Mouse (Mus musculus) layer of hippocampus, postnatal 14 days (tissue): ENCODE measurements around the gene Krtap1-3. TPM values are rescaled to one million over a fixed set of nuclear protein-coding genes. Genes with fewer than 3 reads are reported as not detected.
A peak's percentile ranks its signal among the peaks of the same experiment; 100 is the strongest.
"Not testable (repeated sequence)": the region's sequence is repeated elsewhere in the genome, so short reads cannot be mapped to it uniquely, and the experiment has no call there.

Experiments
- DNase-seq, 2 experiments: peaks; one replicate each; pipeline ENCODE4 v3.0.0; 2021 to 2022; ENCODE audit warnings: low spot score in 2 of 2, mixed read lengths in 1 of 2
- long read RNA-seq, 2 experiments: library from polyadenylated mRNA; stranded (forward); transcript quantifications; one replicate each; pipeline ENCODE4 v2.0.0; 2021
- total RNA-seq, 2 experiments: library from RNA; stranded (reverse); gene quantifications; 2 replicates each; pipeline ENCODE4 v1.2.3; 2021

Krtap1-3 gene
- total RNA-seq = not detected
- long read RNA-seq, experiment 1 = 0 reads
- long read RNA-seq, experiment 2 = 0 reads

DNA sequence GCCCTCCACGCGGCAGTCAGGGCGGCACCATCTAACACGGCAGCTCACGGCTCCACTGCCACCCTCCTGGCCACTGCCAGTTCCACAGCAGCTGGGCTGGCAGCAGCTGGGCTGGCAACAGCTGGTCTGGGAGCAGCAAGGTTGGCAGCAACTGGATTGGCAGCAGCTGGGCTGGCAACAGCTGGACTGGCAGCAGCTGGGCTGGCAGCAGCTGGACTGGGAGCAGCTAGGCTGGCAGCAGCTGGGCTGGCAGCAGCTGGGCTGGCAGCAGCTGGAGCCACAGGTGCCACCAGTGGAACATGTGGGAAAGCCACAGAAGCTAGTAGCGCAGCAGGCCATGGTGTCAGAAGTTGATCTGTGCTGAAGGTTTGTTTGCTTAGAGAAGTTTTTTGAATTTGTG is at the start of gene Krtap1-3:
Gene Krtap1-3, minus strand, starts transcription at position 359 of the 400 bp plus-strand sequence.
- DNase-seq = no peak

DNA sequence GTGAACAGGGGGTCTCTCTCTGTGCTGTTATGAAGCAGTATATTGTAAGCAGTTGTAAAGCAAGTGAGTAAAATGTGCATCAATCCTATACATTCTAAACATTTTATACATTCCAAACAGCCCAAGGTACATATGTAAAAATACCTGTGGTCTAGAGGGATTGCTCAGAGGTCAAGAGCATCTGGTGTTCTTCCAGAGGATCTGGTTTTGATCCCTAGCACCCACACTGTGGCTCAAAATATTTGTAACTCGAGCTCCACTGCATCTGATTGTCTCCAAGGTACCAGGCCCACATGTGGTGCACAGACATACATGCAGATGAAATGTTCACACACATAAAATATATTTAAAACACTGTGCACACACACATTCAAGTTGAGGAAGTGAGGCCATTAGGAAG is 49.8 kb upstream of the Krtap1-3 start:
- DNase-seq = no peak

DNA sequence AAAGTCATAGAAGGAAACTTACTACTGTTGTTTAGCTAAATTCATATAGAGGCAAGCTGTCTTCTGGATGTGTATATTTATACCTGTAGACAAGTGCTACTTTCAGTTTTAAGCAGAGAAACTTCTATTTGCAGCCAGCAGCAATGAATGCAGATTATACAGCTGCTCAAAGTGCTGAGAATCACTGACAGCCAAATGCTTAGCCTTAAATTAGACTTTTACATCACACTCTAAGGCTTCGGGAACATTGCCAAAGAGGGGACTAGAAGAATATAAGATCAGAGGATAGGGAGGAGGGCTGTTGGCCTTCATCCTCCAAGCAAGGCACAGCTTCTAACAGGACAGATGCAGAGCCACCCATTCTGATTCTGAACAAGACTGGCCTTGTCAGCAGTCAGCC is 45.9 kb upstream of the Krtap1-3 start:
- DNase-seq = no peak

DNA sequence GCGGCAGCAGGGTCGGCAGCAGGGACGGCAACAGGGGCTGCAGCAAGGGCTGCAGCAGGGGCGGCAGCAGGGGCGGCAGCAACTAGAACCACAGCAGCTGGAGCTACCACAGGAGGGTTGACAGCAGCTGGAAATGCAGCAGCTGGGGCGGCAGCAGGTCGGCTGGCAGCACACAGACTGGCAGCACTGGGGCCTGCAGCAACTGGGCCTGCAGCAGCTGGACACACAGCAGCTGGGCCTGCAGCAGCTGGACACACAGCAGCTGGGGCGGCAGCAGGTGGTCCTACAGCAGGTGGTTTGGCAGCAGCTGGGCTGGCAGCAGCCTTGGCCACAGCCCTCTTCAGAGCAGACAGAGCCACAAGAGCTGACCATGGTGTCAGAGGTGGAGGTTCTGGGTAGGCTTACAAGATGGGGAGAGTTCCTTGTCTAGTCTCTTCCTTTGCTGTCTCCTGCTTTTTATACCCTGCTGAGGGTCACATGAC is 43.6 kb upstream of the Krtap1-3 start, which contains the start of gene Krtap4-2:
Gene Krtap4-2, minus strand, starts transcription at position 432 of the 482 bp plus-strand sequence.
- no peak for DNase-seq

DNA sequence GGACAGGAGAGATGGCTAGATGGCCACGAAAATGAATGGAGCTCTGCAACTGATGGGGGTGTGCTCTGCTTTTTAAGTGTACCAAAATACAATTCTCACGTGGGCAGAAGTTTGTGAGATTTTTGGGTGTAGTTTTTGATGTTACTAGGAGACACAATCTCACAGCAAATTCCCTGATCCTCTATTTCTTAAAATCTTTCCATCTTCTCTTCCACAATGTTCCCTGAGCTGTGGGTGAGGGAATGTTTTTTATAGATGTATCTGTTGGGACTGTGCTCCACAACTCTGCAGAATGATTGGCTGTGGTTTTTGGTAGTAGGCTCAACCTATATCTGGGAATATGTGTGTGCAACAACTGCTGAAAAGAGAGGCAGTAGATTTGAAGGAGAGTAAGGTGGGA is 42.2 kb upstream of the Krtap1-3 start:
- DNase-seq = no peak

DNA sequence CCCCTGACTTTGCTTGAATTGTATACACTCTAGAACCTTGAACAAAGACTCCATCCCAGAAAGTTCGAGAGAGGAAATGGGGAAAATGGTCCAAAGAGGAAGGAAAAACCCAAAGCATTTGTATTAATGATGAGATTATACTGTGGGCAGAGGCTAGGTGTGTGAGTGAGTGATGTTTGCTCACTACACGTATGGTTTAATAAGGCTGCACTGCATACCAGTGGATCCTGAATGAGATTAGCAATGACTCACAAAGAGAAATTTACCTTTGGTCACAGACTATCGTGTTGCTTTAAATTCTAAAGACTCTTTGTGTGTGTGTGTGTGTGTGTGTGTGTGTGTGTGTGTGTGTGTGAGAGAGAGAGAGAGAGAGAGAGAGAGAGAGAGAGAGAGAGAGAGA is 39.8 kb upstream of the Krtap1-3 start:
- DNase-seq = no peak

DNA sequence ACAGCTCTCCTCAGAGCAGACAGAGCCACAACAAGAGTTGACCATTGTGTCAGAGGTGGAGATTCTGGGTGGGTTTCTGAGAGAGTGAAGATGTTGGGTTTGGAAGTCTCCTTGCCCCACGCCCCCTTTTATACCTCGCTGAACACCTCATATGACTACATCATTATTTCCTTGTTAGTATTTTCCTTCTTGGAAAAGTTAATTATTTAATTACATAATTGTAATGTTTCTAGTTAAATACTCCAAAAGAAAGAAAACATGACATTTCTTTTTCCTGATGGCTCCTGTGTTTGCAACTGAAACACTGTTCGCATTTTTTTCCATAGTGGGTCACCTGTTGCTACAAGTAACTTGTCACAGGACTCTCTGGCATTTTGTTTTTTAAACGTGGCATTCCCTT is 37.0 kb upstream of the Krtap1-3 start, which contains the start of gene Krtap4-1:
Gene Krtap4-1, minus strand, starts transcription at position 101 of the 400 bp plus-strand sequence.
- no peak for DNase-seq

DNA sequence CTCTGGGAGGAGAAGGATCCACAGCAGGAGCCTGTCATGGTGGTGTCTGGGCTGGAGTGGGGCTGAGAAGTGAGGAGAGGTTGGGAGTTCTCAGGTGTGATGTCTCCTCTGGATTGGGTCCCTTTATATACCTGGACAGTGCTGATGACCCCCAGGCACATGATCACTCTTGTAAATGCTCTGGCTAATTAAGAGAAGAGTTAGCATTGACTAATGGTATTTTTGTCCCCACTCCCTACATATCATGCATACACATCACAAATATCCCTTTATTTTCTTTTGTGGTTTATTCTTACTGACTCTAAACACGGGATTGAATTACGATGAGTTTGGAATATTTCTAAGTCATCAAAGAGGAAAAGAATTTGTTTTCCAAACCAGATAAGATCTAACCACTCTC is 29.2 kb upstream of the Krtap1-3 start, which contains the start of gene Gm11562:
Gene Gm11562, minus strand, starts transcription at position 101 of the 400 bp plus-strand sequence.
- DNase-seq = no peak

DNA sequence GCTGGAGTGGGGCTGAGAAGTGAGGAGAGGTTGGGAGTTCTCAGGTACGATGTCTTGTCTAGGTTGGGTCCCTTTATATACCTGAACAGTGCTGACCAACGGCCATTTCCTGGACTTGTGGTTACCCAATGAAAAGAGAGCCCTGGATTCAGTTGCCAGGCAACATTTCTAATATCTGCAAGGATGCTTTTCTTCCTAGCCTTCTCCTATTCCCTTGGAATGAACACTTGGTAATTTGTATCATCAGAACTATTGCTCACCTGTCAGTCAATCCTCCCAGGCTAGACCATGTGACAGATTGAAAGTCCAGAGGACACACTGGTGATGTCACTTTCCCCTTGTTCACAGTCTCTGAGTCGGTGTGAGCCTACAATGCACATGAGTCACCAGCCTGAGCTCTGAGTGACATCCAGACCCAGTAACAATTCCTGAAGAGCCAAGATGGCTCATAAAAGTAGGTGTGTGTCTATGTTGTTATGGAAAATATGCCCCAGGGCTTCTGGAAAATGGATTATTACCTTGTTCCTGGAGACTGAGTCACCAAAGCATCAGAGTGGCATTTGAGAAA is 23.7 kb upstream of the Krtap1-3 start, which contains the start of gene Krtap2-4:
Gene Krtap2-4, minus strand, starts transcription at position 51 of the 568 bp plus-strand sequence.
- no peak for DNase-seq

DNA sequence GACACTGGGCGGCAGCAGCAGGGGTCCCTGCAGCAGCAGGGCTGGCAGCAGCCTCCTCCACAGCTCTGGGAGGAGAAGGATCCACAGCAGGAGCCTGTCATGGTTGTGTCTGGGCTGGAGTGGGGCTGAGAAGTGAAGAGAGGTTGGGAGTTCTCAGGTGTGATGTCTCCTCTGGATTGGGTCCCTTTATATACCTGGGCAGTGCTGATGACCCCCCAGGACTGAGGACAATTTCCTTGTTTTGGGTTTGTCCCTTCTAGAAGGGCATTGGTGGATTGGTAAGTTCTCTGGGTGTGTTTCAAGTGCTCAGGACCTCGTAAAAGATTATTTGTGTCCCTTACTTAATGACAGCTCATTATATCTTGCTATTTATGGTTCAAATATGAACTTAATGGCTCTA is 18.9 kb upstream of the Krtap1-3 start, which contains the start of gene Gm11937:
Gene Gm11937, minus strand, starts transcription at position 101 of the 400 bp plus-strand sequence.
- not testable (repeated sequence) for DNase-seq

DNA sequence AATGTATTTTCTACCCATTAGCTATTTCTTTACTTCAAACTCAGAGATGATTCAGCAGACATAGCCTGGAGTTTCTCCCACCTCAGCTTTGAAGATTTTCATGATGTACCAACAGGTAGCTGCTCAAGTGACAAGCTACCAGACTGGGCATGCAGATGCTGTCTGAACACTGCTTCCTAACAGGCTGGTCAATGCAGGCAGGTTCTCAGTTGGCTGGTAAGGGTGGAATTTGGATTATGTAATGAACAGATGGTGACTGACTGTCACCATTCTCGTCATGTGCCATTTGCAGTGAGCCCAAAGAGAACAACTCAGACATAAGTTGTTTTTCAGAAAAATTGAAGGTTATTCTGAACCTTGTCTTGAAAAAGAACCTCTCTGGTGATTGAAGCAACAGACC is 18.0 kb upstream of the Krtap1-3 start:
- DNase-seq = peak; percentile 13 to 52

DNA sequence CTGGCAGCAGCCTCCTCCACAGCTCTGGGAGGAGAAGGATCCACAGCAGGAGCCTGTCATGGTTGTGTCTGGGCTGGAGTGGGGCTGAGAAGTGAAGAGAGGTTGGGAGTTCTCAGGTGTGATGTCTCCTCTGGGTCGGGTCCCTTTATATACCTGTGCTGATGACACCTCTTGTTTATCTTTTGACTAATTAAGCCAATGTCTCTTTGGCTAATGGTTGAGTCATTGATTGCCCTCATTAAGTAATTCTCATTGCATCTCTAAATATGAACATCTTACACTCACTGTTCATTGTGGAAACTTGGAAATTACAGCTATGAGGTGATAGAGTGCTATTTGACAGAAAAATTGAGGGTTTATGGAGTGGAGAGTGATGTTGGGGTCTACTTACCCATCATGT is 12.1 kb upstream of the Krtap1-3 start, which contains the start of gene Gm11938:
Gene Gm11938, minus strand, starts transcription at position 101 of the 400 bp plus-strand sequence.
- not testable (repeated sequence) for DNase-seq

DNA sequence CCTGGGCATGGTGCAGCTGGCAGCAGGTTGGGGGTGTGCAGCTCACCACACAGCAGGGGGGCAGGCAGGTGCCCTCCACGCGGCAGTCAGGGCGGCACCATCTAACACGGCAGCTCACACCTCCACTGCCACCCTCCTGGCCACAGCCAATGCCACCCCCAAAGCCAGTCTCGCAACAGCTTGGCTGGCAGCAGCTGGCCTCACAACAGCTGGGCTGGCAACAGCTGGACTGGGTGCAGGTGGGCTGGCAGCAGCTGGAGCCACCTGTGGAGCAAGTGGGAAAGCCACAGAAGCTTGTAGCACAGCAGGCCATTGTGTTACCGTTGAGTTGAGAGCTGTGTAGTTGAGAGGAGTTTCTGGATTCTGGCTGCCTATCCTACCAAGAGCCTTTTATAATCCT is 6.6 kb upstream of the Krtap1-3 start, which contains the start of gene Krtap9-3:
Gene Krtap9-3, minus strand, starts transcription at position 364 of the 400 bp plus-strand sequence.
- DNase-seq = not testable (repeated sequence)

DNA sequence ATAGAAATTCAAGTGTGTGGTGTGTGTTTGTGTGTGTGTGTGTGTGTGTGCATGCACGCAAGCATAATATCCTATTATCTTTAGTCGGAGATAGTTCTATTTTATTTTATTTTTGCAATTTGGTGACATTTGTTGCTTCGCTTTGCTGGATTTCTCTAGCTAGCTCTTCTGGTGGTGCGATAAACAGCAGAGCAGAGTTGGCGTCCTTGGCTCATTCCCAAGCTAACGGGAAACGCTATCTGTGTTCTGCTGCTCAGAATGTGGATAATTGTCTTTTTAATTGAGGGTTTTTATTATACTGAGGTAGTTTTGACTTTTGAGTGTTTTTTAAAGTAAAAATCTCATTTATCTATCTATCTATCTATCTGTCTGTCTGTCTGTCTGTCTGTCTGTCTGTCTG is 6.0 kb downstream of the Krtap1-3 start:
- peak; percentile 46 to 77 for DNase-seq

DNA sequence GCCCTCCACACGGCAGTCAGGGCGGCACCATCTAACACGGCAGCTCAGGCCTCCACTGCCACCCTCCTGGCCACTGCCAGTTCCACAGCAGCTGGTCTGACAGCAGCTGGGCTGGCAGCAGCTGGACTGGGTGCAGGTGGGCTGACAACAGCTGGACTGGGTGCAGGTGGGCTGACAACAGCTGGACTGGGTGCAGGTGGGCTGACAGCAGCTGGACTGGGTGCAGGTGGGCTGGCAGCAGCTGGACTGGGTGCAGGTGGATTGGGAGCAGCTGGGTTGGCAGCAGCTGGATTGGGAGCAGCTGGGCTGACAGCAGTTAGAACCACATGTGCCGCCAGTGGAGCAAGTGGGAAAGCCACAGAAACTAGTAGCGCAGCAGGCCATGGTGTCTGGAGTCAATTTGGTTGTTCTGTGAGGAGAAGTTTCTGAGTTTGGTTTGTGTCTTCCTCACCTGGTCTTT is 7.9 kb downstream of the Krtap1-3 start, which contains the start of gene Krtap1-4:
Gene Krtap1-4, minus strand, starts transcription at position 410 of the 460 bp plus-strand sequence.
- no peak for DNase-seq

DNA sequence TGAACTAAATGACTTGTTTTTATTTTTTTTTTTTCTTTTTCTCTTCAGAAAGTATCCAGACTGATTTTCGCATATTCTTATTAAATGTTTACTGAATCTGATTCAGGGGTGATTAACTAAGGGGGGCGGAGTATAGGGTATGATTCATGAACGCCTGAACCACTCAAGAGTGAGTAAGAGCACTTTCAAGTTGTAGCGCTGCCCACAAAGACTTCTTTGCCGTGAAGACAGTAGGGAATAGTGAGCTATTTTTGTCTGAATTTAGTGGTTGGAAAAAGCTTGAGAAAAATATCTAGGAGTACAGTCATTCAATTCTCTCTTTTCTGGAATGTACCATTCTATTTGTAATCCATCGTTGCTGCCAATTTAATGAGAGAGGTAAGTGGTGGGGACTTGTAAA is 9.6 kb downstream of the Krtap1-3 start:
- DNase-seq = no peak

DNA sequence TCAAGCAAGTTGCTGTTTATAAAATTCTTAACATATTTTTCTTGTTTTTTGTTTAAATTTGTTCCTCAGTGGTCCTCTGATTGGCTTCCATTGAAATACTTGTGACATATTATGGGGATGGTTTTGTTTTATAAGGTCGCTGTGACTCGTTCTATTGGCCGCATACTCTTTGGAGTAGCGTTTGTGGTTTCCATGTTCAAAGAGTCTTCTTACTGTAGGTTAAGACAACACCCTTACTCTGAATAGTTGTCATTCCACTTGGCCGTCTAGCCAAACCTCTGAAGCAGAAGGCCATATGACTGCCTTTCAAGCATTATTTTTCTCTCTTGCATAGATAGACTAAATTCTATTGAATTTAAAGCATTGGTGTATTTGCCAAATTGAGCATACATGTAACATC is 10.1 kb downstream of the Krtap1-3 start:
- no peak for DNase-seq

DNA sequence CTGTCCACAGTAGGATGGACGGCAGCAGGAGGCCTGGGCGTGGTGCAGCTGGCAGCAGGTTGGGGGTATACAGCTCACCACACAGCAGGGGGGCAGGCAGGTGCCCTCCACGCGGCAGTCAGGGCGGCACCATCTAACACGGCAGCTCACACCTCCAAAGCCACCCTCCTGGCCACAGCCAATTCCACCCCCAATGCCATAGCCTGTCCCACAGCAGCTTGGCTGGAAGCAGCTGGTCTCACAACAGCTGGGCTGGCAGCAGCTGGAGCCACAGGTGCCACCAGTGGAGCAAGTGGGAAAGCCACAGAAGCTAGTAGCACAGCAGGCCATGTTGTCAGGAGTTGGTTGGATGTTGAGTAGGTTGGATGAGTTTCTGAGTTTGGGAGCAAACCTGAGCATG is 10.5 kb downstream of the Krtap1-3 start, which contains the start of gene Krtap1-5:
Gene Krtap1-5, minus strand, starts transcription at position 381 of the 400 bp plus-strand sequence.
- no peak for DNase-seq

DNA sequence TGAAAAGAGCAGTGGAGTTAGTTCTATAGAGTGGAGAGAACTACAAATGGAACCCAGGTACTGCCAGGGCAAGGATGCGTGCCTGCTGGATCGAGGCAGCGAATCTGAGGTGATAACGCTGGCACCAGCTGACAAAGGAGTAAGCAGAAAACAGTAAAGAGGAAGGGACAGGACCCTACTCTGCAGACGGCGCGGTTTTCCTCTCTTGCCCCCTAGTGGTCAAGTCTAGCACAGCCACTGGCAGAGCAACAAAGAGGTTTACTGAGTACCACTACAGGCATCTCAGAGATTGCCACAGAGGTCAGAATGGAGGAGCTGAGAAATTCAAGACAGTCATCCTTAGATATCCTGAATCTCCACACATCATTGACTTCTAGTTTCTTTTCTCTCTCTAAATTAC is 17.0 kb downstream of the Krtap1-3 start:
- peak; percentile 60 to 65 for DNase-seq

DNA sequence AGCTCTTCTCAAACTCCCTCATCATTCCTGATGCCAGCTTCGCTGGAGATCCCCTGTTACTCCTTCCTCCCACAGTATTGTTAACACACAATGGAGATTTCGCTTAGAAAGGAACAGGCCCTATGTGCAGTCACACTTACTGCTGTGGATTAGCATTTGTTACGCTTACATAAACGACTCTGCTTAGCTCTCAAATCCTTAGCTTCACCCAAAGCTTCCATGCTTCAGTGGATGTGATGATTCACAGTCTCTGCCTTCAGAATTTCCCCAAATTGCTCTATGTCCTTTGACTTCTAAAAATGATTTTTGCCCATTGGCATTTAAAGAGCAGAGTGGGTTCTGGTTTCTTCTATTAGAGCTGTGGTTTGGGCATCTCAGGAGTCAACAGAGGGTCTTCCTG is 18.0 kb downstream of the Krtap1-3 start:
- no peak for DNase-seq

DNA sequence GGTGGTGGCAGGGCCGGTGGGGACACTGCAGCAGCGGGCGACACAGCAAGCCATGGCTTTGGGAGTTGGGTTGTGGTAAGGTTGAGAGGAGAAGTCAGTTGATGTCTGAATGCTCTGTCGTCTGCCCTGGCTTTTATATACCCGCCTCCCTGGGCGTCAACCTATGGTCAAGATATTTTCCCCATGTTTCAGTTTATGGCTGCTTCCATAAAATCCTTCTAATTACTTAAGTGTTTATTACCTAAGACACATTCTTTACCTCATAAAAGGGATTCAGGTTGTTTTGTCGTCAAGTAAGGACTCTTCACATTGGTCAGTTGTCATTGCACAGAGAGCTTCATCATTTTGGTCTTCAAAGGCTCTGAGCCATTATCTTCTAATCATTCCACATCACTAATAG is 24.6 kb downstream of the Krtap1-3 start, which contains the start of gene Krtap3-1:
Gene Krtap3-1, minus strand, starts transcription at position 101 of the 400 bp plus-strand sequence.
- DNase-seq = no peak

DNA sequence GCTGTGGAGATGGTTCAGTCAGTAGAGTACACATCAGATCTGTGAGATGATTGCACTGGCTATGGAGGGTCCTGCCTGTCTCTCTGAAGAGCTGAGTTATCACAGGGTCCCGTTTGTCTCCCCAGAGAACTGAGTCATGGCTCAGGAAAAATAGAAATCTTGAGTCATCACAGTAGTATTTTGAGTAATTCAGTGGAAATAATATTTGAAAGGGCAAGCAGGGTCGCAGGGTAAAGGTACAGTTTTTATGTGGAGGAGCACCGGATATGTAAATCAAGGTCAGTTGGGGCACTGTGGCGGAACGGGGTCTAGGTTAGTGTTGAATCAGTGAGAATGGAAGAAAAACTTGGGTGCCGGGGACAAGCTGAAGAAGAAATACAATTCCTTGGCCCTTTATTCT is 28.6 kb downstream of the Krtap1-3 start:
- no peak for DNase-seq
